Mouse (Mus musculus) embryonic facial prominence, embryonic 14.5 days (tissue): ENCODE results near the gene Abhd17b. TPM values are rescaled to one million over a fixed set of nuclear protein-coding genes. Genes with fewer than 3 reads are reported as not detected.

ENCODE experiments used
- ATAC-seq: fragments of 200-750 bp; cut with Nextera tagmentation; 2 replicates; pipeline ENCODE4 v1.8.0; 2017; ENCODE audit warnings: low read depth, moderate number of reproducible peaks, moderate TSS enrichment
- DNase-seq: peaks from one replicate; pipeline ENCODE4 v3.0.0-alpha.2; 2015; ENCODE audit warnings: low spot score
- H3K27ac ChIP-seq: fragments of 300-500 bp; sonication (generic); replicated peaks from 2 replicates; pipeline ENCODE4 v1.5.1; 2014; ENCODE audit warnings: low read depth, mild to moderate bottlenecking, low read length, moderate library complexity
- H3K27me3 ChIP-seq: fragments of 300-500 bp; sonication (generic); replicated peaks from 2 replicates; pipeline ENCODE4 v1.6.1; 2014; ENCODE audit warnings: low read length; ENCODE audit not compliant: control insufficient read depth, insufficient read depth
- H3K36me3 ChIP-seq: fragments of 300-500 bp; sonication (generic); 2 replicates; pipeline ENCODE4 v1.6.1; 2014; ENCODE audit warnings: low read length, mixed read lengths; ENCODE audit not compliant: control insufficient read depth, insufficient read depth
- H3K4me1 ChIP-seq: fragments of 300-500 bp; sonication (generic); 2 replicates; pipeline ENCODE4 v1.6.1; 2014; ENCODE audit warnings: antibody characterized with exemption, low read length; ENCODE audit not compliant: control insufficient read depth, insufficient read depth
- H3K4me2 ChIP-seq: fragments of 300-500 bp; sonication (generic); 2 replicates; pipeline ENCODE4 v1.6.1; 2014; ENCODE audit warnings: low read depth, mild to moderate bottlenecking, low read length, moderate library complexity, mixed read lengths
- H3K4me3 ChIP-seq: fragments of 300-500 bp; sonication (generic); 2 replicates; pipeline ENCODE4 v1.5.1; 2014; ENCODE audit warnings: low read depth, mild to moderate bottlenecking, low read length
- H3K9ac ChIP-seq: fragments of 300-500 bp; sonication (generic); 2 replicates; pipeline ENCODE4 v1.6.1; 2014; ENCODE audit warnings: low read depth, mild to moderate bottlenecking, low read length, moderate library complexity, mixed read lengths
- H3K9me3 ChIP-seq: fragments of 300-500 bp; sonication (generic); 2 replicates; pipeline ENCODE4 v1.6.1; 2016; ENCODE audit warnings: low read length; ENCODE audit not compliant: control insufficient read depth
- WGBS: fragments of 180-500 bp; shearing (Covaris S2); extraction: QIAGEN DNeasy Blood & Tissue Kit; methylation state at CpG from one replicate; pipeline ENCODE4 v1.1.7; 2014; 5-methylcytosine and 5-hydroxymethylcytosine counted together
- polyA plus RNA-seq: library from polyadenylated mRNA; unstranded; fragments of >200 nt; fragmentation: Nextera tagmentation; extraction: Ambion mirVana; gene quantifications from 2 replicates; pipeline ENCODE4 v1.2.1, GENCODE M21; 2014

The Abhd17b gene
- polyA plus RNA-seq, 1 experiment from 2014 or later, result 39.3 TPM

DNA sequence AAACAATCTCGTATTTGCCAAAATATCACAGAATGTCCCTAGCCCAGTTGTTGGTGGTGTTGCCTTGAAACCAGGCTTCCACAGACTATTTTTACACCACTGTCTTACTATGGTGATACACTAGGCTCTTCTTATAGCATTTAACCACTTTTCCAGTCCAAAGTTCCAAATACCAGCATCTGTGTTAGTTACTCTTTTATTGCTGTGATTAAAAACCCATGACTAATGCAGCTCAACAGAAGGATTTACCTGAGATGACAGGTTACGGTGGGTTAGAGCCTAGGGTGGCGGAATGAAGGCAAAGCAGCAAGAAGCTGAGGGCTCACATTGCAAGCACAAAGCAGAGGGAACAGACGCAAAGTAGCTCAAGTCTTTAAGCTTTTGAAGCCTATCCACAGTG is 16.7 kb downstream of the Abhd17b start:
- no peaks in the 10 kb centered on the region for H3K27me3 ChIP-seq
- no peak overlapping the region for H3K27ac ChIP-seq
- peaks cover 8% of the 10 kb centered on the region for H3K9me3 ChIP-seq
- no peak overlapping the region for H3K4me3 ChIP-seq
- H3K36me3 ChIP-seq, result no peaks in the 10 kb centered on the region
- 79% methylated on average over 4 of the region's 4 CpGs for WGBS
- no peak for DNase-seq
- no peak overlapping the region for H3K9ac ChIP-seq
- no peak overlapping the region for H3K4me2 ChIP-seq
- H3K4me1 ChIP-seq, result no peaks in the 10 kb centered on the region
- ATAC-seq, result no peak

DNA sequence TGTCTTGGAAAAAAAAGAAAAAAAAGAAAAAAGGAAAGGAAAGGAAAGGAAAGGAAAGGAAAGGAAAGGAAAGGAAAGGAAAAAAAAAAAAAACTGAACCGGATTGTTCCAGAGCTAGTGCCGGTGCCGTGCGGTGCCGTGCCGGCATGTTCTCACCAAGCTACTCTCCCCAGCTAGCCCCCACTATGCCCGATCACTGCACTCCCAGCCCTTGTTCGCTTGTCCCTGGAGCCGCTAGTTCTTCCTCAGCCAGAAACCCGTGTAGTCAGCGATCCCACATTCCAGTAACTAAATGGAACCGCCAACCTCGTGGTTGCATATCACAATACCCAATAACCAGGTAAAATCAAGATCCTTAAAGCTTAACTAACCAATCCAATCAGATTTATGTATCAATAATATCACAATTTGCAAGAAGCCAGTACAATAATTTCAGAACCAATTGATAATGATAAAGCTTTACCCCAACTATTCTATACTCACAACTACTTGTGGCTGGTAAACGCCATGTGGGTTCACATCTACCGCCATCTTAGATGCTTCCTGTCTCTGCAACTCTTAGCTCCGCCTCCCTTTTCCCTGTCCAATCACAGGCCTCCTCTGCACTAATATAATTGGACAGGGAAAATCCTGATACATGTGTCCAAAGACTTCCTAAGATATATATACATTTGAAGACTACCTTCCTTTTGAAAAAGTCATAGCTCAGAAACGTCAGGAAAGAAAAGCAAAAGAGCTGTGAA is 21.5 kb downstream of the Abhd17b start:
- H3K9me3 ChIP-seq, result peaks cover 18% of the 10 kb centered on the region
- DNase-seq, result no peak
- no peak overlapping the region for H3K4me2 ChIP-seq
- 97% methylated on average over 17 of the region's 17 CpGs for WGBS
- H3K4me3 ChIP-seq, result no peak overlapping the region
- no peak overlapping the region for H3K9ac ChIP-seq
- no peaks in the 10 kb centered on the region for H3K27me3 ChIP-seq
- ATAC-seq, result no peak
- H3K27ac ChIP-seq, result no peak overlapping the region
- H3K4me1 ChIP-seq, result no peaks in the 10 kb centered on the region
- H3K36me3 ChIP-seq, result peaks cover 10% of the 10 kb centered on the region

DNA sequence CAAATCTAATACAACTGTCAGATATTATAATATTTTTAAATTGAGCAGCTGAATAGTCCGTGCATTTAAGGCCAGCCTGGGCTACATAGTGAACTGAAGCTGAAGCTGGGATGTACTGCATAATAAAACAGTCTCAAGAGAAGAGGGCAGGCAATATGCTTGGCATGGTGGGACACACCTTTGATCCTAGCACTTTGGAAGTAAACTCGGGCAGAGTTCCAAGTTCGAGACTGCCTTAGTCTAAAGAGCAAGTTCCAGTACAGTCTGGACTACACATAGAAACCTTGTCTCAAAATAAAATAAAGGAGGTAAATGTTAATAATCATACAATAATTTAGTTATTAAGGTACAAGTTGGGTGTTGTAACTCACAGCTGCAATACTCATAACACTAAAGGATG is 27.1 kb downstream of the Abhd17b start:
- no peak overlapping the region for H3K9ac ChIP-seq
- 95% methylated on average over 3 of the region's 3 CpGs for WGBS
- no peak overlapping the region for H3K4me3 ChIP-seq
- peaks cover 6% of the 10 kb centered on the region for H3K9me3 ChIP-seq
- H3K4me2 ChIP-seq, result no peak overlapping the region
- no peak for DNase-seq
- no peaks in the 10 kb centered on the region for H3K4me1 ChIP-seq
- no peaks in the 10 kb centered on the region for H3K27me3 ChIP-seq
- no peak for ATAC-seq
- peaks cover 37% of the 10 kb centered on the region for H3K36me3 ChIP-seq
- H3K27ac ChIP-seq, result no peak overlapping the region

DNA sequence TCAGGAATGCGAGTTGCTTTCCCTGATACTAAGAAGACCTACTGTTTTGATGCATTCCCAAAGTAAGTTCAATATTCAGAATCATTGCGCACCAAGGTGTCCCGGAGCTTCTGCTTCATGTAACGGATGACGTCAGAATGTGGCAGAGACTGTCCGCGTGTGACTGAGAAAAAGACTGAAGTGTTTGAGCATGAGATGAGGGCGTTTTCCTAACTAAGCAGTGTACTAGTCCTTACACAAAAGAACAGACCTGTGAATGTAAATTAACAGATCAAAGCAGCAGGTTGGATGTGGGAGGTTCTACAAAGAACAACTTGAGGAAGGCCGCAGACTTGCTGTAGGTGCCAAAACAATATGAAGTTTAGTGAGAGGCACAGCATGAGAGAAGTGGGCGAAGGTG is 28.0 kb downstream of the Abhd17b start:
- Histone ChIP-seq H3K4me2 (no peak overlapping the region), H3K27ac (no peak overlapping the region), H3K27me3 (no peaks in the 10 kb centered on the region), H3K4me3 (no peak overlapping the region), H3K9me3 (no peaks in the 10 kb centered on the region), H3K4me1 (no peaks in the 10 kb centered on the region), H3K36me3 (peaks cover 43% of the 10 kb centered on the region), H3K9ac (no peak overlapping the region)
- DNase-seq (no peak), ATAC-seq (no peak)
- WGBS, result 94% methylated on average over 10 of the region's 10 CpGs

DNA sequence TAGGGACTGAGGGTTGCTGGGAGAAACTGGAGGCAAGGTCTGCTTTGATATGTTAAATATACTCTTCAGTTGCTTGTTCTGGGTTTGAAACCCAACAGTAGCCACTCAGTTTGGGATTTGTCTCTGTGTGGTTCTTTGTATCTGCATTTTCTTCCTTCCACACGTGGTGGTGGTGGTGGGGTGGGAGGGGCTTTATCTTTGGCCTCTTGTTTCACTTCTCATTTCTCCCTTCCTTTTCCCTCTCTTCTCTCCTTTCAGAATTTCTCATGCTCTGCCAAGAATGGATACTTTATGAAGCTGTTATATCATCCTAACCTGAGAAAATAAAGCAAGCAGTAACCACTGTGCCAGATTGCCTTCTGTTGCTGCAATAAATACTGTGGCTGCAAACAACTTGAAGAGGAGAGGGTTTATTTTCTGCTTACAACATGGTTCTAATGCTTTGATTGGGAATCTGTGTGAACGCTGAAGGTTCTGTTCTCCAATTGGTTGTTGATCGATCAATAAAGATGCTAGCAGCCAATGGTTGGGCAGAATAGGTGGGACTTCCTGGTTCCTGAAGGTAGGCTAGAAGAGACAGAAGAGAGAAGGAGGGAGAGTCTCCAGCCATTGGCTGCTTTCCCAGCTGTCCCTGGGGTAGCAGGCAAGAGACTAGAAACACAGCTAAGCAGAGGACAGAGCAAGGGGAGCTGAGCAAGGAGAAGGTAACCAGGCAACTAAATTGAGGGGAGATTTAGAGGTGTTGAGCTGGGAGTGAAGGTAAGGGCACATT is 60.5 kb downstream of the Abhd17b start:
- no peak overlapping the region for H3K4me3 ChIP-seq
- H3K4me2 ChIP-seq, result no peak overlapping the region
- no peaks in the 10 kb centered on the region for H3K36me3 ChIP-seq
- no peaks in the 10 kb centered on the region for H3K9me3 ChIP-seq
- WGBS, result 71% methylated on average over 3 of the region's 3 CpGs
- no peak overlapping the region for H3K27ac ChIP-seq
- DNase-seq (peak; percentile 41), ATAC-seq (peak; percentile 71; the same call in 1 of the 2 replicates)
- H3K4me1 ChIP-seq, result peaks cover 17% of the 10 kb centered on the region
- no peaks in the 10 kb centered on the region for H3K27me3 ChIP-seq
- H3K9ac ChIP-seq, result no peak overlapping the region

DNA sequence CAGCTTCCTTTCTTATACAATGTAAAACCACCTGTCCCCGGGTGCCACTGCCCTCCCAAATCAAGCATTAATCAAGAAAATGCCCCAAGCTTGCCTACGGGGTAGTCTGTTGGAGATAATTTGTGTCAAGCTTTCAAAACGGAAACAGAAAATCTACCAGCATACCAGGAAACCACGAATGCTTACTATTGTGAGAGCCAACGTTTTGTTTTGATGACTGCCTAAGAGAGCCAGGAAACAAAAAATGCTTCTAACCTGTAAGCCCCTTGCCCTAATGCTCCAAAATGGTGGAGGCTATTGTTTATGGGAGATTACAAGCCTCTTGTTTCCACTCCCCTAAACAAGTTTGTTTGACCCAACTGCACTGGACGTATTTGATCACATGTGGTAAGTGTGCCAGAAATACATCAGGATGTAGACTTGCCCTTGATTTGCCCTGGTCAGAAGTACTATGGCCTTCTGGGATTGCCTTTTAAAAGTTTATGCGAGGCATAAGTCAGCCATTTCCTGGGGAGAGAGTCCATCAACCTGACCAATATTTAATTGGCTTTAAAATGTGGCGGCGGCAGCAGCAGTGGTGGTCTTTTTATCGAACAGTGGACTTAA is 61.4 kb downstream of the Abhd17b start:
- Histone ChIP-seq H3K27me3 (no peaks in the 10 kb centered on the region), H3K36me3 (no peaks in the 10 kb centered on the region)
- DNase-seq, result no peak

DNA sequence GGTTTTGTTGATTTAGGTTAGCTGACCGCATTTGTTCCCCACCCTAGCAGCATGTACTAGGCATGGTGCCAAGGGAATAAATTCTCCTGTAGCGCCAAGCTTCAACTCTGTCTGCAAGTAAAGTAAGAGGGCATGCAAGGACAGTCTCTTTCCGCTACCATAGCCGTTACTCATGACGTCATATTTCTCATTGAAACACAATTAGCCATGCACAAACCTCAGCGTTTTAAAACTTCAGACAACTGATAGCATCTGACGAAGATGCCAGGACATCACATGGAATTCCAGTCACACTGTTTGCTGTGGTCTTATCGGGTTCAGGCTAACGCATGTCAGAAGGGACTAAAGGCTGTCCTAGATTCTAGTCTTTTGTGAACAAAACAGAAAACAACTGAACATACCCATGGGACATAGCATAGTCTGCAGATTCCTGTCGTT is 62.0 kb downstream of the Abhd17b start:
- H3K4me2 ChIP-seq, result no peak overlapping the region
- H3K27ac ChIP-seq, result peak overlapping the region; percentile 33; the same call in 1 of the 2 replicates
- no peaks in the 10 kb centered on the region for H3K36me3 ChIP-seq
- H3K9ac ChIP-seq, result no peak overlapping the region
- no peaks in the 10 kb centered on the region for H3K27me3 ChIP-seq
- DNase-seq (peak; percentile 62), ATAC-seq (peak; percentile 62; the same call in 1 of the 2 replicates)
- H3K4me1 ChIP-seq, result peaks cover 17% of the 10 kb centered on the region
- no peak overlapping the region for H3K4me3 ChIP-seq
- no peaks in the 10 kb centered on the region for H3K9me3 ChIP-seq
- 56% methylated on average over 10 of the region's 10 CpGs for WGBS

More for the DNA sequence above, 61.4 kb downstream of the Abhd17b start:
- 0 out of 2 replicates have a peak overlapping the region, but pooled peaks have one; percentile 6 for H3K27ac ChIP-seq
- no peaks in the 10 kb centered on the region for H3K9me3 ChIP-seq
- H3K4me2 ChIP-seq, result no peak overlapping the region
- 56% methylated on average over 10 of the region's 10 CpGs for WGBS
- H3K4me3 ChIP-seq, result no peak overlapping the region
- ATAC-seq, result no peak
- H3K9ac ChIP-seq, result no peak overlapping the region
- H3K4me1 ChIP-seq, result peaks cover 17% of the 10 kb centered on the region

DNA sequence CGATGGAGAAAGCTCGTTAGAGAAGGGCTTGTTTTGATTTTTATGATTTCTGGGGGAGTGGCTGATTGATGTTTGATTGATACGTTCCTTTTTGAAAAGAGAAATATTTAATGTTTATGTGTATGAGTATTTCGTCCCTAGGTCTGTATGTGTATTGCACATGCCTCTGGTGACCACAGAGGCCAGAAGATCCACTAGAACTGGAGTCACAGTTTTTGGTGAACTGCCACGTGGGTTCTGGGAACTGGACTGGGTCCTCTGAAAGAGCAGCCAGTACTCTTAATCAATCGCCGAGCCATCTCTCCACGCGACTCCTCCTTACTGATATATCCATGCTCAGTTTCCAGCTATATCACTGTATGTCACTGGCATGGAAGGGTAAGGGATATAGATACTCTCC is 62.5 kb downstream of the Abhd17b start:
- H3K27ac ChIP-seq, result no peak overlapping the region
- ATAC-seq, result no peak
- 76% methylated on average over 9 of the region's 9 CpGs for WGBS
- no peak overlapping the region for H3K4me3 ChIP-seq
- no peak for DNase-seq
- peaks cover 17% of the 10 kb centered on the region for H3K4me1 ChIP-seq
- no peaks in the 10 kb centered on the region for H3K27me3 ChIP-seq
- H3K9ac ChIP-seq, result no peak overlapping the region
- no peaks in the 10 kb centered on the region for H3K36me3 ChIP-seq
- no peaks in the 10 kb centered on the region for H3K9me3 ChIP-seq
- H3K4me2 ChIP-seq, result no peak overlapping the region
